Mouse (Mus musculus) left cerebral cortex, postnatal 4 days (tissue): ENCODE results near the gene Clrn1. TPM values are rescaled to one million over a fixed set of nuclear protein-coding genes. Genes with fewer than 3 reads are reported as not detected.
"Not testable (repeated sequence)": the region's sequence is repeated elsewhere in the genome, so short reads cannot be mapped to it uniquely, and the experiment has no call there.

ENCODE experiments used
- DNase-seq: peaks from one replicate; pipeline ENCODE4 v3.0.0-alpha.2; 2022
- intact Hi-C: fragments of 180-260 bp; cut with DNase I; formaldehyde crosslinking; loops from one replicate; pipeline ENCODE4 v1.15.1; 2025
- total RNA-seq, 2 experiments: library from RNA; stranded (reverse); gene quantifications; 2 replicates each; pipeline ENCODE4 v1.2.3; 2021

Gene Clrn1
- 1 to 10 TPM; 2.6 to 3.0 TPM for total RNA-seq

DNA sequence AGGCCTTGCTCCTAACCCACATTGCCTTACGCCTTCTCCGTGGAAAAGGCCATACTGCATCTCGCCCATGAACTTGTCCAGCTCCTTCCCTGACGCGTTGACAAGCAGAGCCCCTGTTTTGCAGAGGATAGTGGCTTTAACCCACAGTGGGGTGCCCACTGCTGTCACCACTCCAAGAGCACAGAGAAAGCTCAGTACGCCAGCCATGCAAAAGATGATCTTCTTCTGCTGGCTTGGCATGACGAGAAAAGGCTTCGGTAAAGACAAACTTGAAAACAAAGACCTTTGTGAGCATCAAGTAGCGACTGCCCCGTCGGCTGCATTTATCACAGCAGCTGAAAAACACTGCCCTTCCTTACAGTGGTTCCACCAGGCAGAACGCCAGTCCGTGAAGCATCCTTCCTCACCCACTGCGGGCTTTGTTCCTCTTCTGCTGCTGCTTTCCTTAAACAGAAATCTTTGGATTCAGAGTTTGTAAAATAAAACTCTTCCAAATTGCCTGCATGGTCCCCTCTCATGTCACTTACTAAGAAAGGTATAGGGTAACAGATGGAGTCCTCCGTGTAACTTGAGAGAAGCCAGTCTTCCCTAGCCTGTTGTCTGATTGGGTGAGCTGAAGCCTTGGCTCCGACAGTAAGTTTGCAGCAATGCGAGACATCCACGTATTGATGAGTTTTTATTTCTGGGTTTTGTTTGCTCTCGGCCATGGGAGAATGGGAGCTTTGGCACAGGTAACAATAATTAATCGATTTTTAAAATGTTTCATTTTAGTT is at the start of gene Clrn1:
TSS of gene Clrn1 (minus strand) at position 540 of the 773 bp plus-strand sequence.
- DNase-seq, result peak; percentile 52

DNA sequence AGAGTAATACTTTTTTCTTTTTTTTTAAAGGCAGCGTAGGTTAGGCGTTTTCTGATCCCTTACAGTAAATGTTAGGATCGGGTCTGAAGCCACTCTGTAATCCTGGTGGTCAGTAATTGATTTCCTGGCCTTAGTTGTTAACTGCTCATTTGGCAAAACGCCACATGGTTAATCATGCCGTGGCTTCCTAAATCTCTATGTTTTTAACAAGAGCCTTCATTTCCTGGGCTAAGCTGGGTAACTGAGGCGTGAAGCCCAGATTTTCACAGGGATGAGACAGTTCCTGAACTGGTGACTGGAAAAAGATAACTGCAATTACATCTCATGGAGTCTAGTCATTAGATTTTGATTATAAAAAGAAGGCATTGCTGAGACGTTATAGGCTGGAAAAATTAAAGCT is 38.9 kb upstream of the Clrn1 start:
- DNase-seq, result peak; percentile 32
- intact Hi-C loops, result no loop called here

More for the DNA sequence above, at the start of gene Clrn1:
- intact Hi-C loops, result no loop called here

GRCm38 (mm10) chr3:58923140-58923539 is 38.0 kb upstream of the Clrn1 start:
- intact Hi-C loops, result no loop called here
- DNase-seq, result no peak

DNA sequence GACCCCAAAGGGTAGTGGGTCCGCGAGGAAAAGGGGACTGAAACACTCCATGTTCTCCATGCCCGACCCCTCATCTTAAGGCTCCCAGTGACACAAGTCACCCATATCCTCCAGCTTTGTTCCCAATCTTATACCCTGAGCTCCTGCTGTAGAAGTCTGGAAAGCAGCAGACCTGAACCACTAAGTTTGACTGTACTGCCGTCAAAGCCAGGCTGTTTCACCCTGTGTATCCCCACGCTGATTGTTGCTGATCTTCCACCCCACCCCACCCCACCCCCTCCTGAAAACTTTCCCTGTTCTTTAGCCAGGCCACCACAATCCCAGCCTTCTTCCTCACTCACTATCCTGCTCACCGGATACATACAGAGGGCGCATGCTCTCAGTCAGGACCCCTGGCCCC is 37.5 kb upstream of the Clrn1 start:
- no peak for DNase-seq
- intact Hi-C loops, result no loop called here

DNA sequence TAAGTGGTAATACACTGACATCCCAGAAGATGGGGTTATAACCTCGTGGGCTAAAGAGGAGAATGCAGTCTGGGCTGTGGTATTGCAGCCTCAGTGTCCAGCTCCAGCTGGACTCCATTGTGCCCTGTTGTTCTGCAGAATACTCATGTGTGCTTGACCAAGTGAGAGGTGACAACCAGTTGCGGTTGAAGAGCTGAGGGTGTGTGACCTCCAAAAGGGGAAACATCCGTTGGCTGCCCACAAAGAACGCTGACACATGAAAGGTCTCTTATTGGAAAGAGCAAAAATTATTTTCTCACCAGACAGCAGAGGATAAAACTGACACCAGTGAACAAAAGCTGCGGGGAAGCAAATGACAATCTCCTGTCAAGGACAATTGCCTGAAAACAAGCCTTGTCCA is 36.2 kb upstream of the Clrn1 start:
- intact Hi-C loops, result no loop called here
- DNase-seq, result no peak

- intact Hi-C loops, result no loop called here
- DNase-seq, result no peak
These were observed 19.5 kb upstream of the Clrn1 start for GRCm38 (mm10) chr3:58904656-58905055.

DNA sequence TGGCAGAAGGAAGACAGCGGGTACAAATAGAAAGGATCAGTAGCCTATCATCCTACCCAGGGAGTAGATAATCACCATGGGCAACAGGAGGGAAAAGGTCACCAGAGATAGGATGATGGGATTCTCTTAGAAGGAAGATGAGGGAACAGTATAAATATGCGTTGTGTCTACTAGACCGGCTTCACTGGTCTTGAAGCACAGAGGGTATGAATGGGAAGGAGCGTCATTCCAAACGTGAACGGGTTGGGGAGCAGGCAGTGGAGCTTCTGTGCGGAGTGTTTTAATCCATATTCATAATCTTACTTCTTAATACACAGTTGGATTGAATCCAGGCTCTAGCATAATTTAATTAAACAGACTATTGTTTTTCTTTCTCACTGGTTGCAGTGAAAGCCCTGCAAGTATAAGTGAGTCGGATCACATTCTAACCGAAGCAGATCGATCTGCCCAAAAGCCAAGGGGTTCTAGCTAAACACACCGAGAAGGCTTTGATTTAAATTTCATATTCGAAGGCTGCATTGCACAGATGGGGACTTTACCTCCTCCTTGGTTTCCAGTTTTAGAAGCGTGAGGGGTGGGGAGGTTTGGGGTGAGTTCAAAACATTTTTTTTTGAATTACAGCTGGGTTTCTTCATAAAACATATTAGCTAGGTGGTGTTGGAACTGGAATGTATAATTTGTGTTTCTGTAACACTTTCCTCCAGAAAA is 17.1 kb upstream of the Clrn1 start:
- no peak for DNase-seq
- intact Hi-C loops, result no loop called here

GRCm38 (mm10) chr3:58895131-58895530 is 10.0 kb upstream of the Clrn1 start:
- no peak for DNase-seq
- intact Hi-C loops, result no loop called here

DNA sequence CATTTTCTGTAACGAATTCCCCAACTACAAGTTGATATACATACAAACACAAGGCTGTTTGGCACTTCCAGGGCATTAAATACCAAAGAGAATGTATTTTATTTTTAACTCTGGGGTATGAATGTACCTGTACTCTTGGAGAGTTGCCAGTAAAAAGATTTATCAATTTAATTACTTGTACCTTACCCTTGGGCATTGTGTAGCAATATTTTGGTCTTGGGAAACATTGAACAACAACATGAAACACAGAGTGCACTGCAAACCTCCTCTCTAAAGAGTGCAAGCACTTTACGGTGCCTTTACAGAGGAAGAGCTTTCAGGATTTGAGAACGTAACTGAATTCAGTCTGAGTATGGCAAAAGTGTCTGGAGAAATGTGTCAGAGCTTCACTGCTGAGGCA is 9.4 kb upstream of the Clrn1 start:
- DNase-seq, result no peak

DNA sequence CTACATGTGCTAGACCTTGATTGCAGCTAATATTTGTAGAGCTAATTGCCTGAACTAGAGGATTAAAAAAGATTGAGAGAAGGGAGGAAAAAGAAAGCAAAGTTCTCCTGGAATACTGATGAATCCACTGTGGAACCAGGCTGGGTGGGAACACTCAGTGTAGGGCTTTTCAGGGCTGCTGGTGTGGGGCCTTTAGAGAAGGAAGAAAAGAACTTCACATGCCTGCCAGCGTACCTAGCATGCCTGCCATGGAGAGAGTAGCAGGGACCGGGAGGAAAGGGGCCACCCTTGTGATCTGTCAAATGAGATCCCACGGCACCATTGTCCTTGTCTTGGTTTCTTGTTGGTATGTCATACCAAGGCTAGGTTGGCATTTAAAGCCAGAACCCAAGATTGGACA is 4.5 kb upstream of the Clrn1 start:
- intact Hi-C loops, result no loop called here
- no peak for DNase-seq

More for the DNA sequence above, 9.4 kb upstream of the Clrn1 start:
- intact Hi-C loops, result no loop called here

GRCm38 (mm10) chr3:58888131-58888715 is 3.1 kb upstream of the Clrn1 start:
- DNase-seq, result no peak
- intact Hi-C loops, result no loop called here

GRCm38 (mm10) chr3:58887719-58888118 is 2.6 kb upstream of the Clrn1 start:
- intact Hi-C loops, result no loop called here
- no peak for DNase-seq

DNA sequence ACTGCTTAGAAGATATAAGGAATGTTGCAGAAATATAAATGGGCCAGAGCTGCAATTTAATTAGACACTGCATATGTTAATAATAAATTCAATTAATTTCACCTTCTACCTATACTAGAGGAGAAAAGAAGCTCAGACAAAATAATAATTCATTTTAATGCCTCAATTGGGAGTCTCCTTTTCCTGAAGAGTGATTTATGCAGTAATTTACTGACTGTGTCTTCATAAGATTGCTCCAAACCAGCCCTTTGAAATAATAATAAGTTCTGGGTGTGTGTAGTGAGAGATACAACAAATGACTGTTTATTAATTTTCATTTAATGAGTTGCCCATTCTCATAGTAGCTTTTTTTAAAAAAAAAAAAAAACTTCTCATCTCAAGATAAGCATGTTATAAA is 1.6 kb downstream of the Clrn1 start:
- DNase-seq, result no peak
- intact Hi-C loops, result no loop called here

GRCm38 (mm10) chr3:58882878-58883510 is 2.1 kb downstream of the Clrn1 start:
- intact Hi-C loops, result no loop called here
- no peak for DNase-seq

- intact Hi-C loops, result no loop called here
- no peak for DNase-seq
These were observed 4.1 kb downstream of the Clrn1 start for GRCm38 (mm10) chr3:58881016-58881415.

- intact Hi-C loops, result no loop called here
- no peak for DNase-seq
These were observed 5.0 kb downstream of the Clrn1 start for GRCm38 (mm10) chr3:58880181-58880580.

DNA sequence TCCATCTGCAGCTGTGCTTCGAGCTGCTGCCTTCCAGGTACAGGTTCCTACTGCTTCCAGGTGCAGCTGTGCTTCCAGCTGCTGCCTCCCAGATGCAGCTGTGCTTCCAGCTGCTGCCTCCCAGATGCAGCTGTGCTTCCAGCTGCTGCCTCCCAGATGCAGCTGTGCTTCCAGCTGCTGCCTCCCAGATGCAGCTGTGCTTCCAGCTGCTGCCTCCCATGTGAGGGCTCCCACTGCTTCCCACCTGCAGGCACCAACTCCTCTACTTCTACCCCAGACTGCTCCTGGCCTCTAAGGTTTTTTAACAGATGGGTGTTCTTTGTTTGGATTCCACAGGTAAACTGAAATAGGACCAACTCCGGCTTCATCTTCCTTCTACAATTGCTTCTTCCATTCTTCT is 13.3 kb downstream of the Clrn1 start:
- intact Hi-C loops, DNase-seq: not testable (repeated sequence)

DNA sequence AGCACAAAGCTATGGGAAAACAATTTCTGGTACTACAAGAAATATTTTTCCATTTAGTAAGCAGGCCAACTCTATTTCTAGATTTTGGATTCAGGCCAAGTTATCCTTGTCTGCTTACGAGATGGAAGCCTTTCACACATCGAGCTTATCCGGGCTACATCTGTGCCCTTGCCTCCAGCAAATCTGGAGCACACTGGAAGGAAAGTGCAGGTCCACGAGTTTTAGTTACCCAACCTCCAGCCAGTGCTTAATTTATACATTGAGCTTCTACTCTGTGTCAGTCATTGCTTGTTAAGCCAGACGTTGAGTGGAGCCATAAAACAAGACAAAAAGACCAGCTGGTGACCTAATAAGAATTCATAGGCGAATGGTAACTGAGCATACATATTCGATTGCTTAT is 19.4 kb downstream of the Clrn1 start:
- intact Hi-C loops, result no loop called here
- DNase-seq, result peak; percentile 6

DNA sequence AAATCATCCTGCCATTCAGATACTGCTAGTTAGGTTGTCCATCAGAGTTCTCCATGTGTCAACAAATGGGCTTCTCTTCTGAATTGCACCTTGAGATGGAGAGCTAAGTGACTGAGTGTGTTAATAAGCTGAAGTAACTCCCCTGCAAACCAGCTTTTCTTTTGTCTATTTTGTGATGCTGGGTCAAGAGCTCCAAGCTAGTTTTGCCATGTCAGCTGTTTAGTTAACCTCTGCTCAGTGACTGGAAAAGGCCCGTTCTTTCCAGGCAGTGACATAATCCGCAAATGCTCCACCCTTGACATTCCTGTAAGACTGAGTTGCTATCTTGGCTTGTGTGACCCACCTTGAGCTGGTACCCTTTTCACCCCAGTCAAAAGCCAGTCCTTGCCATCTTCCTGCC is 22.2 kb downstream of the Clrn1 start:
- intact Hi-C loops, result no loop called here
- DNase-seq, result no peak

DNA sequence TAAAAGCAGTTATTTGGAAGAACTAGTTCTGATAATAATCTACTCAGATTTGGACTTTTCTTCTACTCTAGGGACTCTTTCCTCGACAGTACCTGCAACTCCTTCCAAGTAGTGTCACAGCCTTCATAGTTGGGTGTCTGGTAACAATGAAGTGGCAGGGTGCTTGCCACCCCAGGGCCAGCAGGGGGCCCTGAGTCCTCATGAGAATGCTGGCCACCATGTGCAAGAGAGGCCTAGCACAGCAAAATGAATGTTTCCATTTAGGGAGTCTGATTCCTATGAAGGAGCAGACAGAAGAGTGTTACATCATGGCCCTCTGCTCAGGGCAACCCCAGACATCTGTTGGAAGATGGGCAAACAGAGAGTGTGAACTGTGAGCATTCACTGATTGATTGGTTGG is 41.7 kb downstream of the Clrn1 start:
- intact Hi-C loops, result no loop called here
- no peak for DNase-seq

DNA sequence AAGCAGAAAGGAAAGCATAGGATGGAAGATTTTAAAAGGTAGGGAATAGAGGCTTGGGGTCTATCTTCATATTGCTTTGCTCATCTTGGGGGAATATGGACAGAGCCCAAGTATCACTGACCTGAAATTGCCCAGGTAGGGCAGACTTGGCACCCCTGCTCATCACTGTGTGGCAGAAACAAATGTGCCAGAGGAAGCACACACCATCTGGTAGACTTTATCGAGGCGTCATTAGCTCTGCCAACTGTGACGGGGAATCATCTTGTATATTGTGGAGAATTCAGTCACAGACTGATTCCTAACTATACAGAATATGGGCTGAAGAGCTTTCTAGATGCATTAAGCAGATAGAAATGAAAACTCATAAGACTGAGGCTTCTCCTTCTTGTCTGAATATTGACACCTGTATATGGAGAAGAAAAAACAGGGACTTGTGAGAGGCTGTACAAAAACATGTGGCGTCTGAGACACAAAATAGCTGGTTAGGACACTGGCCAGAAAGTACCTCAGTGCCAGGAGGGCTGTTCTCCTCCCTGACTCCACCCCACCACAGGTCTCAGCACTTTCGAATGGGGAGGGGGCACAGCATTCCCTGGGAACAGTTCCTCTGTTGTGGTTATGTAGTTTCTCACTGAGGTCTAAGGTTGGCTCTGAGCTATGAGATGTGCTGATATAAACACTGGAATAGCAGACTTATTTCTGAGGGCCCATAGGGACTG is 51.5 kb downstream of the Clrn1 start:
- peak; percentile 28 for DNase-seq
- intact Hi-C loops, result no loop called here
